Mouse (Mus musculus) hematopoietic stem cell, adult 5-6 weeks (primary cell): ENCODE measurements around the gene Mllt6. TPM values are rescaled to one million over a fixed set of nuclear protein-coding genes. Genes with fewer than 3 reads are reported as not detected.
"Not testable (repeated sequence)": the region's sequence is repeated elsewhere in the genome, so short reads cannot be mapped to it uniquely, and the experiment has no call there.

Experiments
- ATAC-seq, 2 experiments: fragments of 125-278 bp in 1 of 2; replicated peaks in 1 of 2; 2 replicates each; pipeline ENCODE4 v1.8.0; 2016 to 2017; ENCODE audit warnings: inconsistent platforms in 2 of 2, mild to moderate bottlenecking in 2 of 2, moderate number of reproducible peaks in 2 of 2, low read depth in 1 of 2, moderate TSS enrichment in 1 of 2; ENCODE audit not compliant: low FRiP score in 2 of 2, poor library complexity in 2 of 2, severe bottlenecking in 2 of 2, insufficient read depth in 1 of 2, low TSS enrichment in 1 of 2
- total RNA-seq: library from RNA; stranded (forward); fragments of 172-1452, 232-1000 nt; gene quantifications from 2 replicates; pipeline ENCODE4 v1.2.3, GENCODE M21; 2017

Gene Mllt6
- total RNA-seq, 1 experiment from 2014 or later, result 19.5 TPM

GRCm38 (mm10) chr11:97641668-97642067 is 21.5 kb upstream of the Mllt6 start:
- peak; percentile 81 to 91 for ATAC-seq

GRCm38 (mm10) chr11:97642746-97643145 is 20.5 kb upstream of the Mllt6 start:
- ATAC-seq, result no peak

GRCm38 (mm10) chr11:97643380-97644055 is 19.7 kb upstream of the Mllt6 start:
- no peak for ATAC-seq

GRCm38 (mm10) chr11:97644834-97645233 is 18.4 kb upstream of the Mllt6 start:
- 0 out of 4 replicates have a peak, but pooled peaks of 1 of the 2 experiments have one; percentile 53 for ATAC-seq

GRCm38 (mm10) chr11:97648541-97648940 is 14.7 kb upstream of the Mllt6 start:
- ATAC-seq, result not testable (repeated sequence)

- ATAC-seq, result no peak
These were observed 12.9 kb upstream of the Mllt6 start for GRCm38 (mm10) chr11:97650341-97650740.

- not testable (repeated sequence) for ATAC-seq
These were observed 9.8 kb upstream of the Mllt6 start for GRCm38 (mm10) chr11:97653376-97653775.

- no peak for ATAC-seq
These were observed 9.0 kb upstream of the Mllt6 start for GRCm38 (mm10) chr11:97654210-97654609.

GRCm38 (mm10) chr11:97656269-97656971 is 6.8 kb upstream of the Mllt6 start:
- no peak for ATAC-seq

- no peak for ATAC-seq
These were observed 5.8 kb upstream of the Mllt6 start for GRCm38 (mm10) chr11:97657184-97657945.

- not testable (repeated sequence) for ATAC-seq
These were observed 5.2 kb upstream of the Mllt6 start for GRCm38 (mm10) chr11:97657967-97658366.

GRCm38 (mm10) chr11:97658751-97659266 is 4.4 kb upstream of the Mllt6 start:
- ATAC-seq, result no peak

- ATAC-seq, result peak; percentile 23 to 38; a peak in 2 of 4 replicates
These were observed 3.8 kb upstream of the Mllt6 start for GRCm38 (mm10) chr11:97659267-97659989.

GRCm38 (mm10) chr11:97659990-97660714 is 3.1 kb upstream of the Mllt6 start:
- peak; percentile 13 to 18; a peak in 2 of 4 replicates for ATAC-seq

GRCm38 (mm10) chr11:97660734-97661647 is 2.2 kb upstream of the Mllt6 start:
- ATAC-seq, result no peak

- ATAC-seq, result no peak
These were observed 1.5 kb upstream of the Mllt6 start for GRCm38 (mm10) chr11:97661648-97662133.
